Mouse (Mus musculus) stomach, embryonic 16.5 days (tissue): Measurements from ENCODE around the gene Ccnk. TPM values are rescaled to one million over a fixed set of nuclear protein-coding genes. Genes with fewer than 3 reads are reported as not detected.
A peak's percentile ranks its signal among the peaks of the same experiment; 100 is the strongest.

Source experiments
- ATAC-seq: fragments of 200-750 bp; cut with Nextera tagmentation; 2 replicates; pipeline ENCODE4 v1.8.0; 2017; ENCODE audit warnings: moderate number of reproducible peaks, moderate TSS enrichment; ENCODE audit not compliant: insufficient read depth, low FRiP score
- H3K27ac ChIP-seq: fragments of 300-500 bp; sonication (generic); 2 replicates; pipeline ENCODE4 v1.5.1; 2014; ENCODE audit warnings: low read length
- H3K27me3 ChIP-seq: fragments of 300-500 bp; sonication (generic); 2 replicates; pipeline ENCODE4 v1.6.1; 2014; ENCODE audit warnings: low read length, control low read depth, mixed read lengths; ENCODE audit not compliant: control insufficient read depth, insufficient read depth
- H3K36me3 ChIP-seq: fragments of 300-500 bp; sonication (generic); 2 replicates; pipeline ENCODE4 v1.6.1; 2014; ENCODE audit warnings: low read length; ENCODE audit not compliant: control insufficient read depth, insufficient read depth
- H3K4me1 ChIP-seq: fragments of 300-500 bp; sonication (generic); 2 replicates; pipeline ENCODE4 v1.6.1; 2014; ENCODE audit warnings: low read length, control low read depth, mixed read lengths; ENCODE audit not compliant: control insufficient read depth, insufficient read depth
- H3K4me2 ChIP-seq: fragments of 300-500 bp; sonication (generic); 2 replicates; pipeline ENCODE4 v1.6.1; 2014; ENCODE audit warnings: low read depth, low read length, mixed read lengths
- H3K4me3 ChIP-seq: fragments of 300-500 bp; sonication (generic); replicated peaks from 2 replicates; pipeline ENCODE4 v1.5.1; 2014; ENCODE audit warnings: mild to moderate bottlenecking, low read length
- H3K9ac ChIP-seq: fragments of 300-500 bp; sonication (generic); 2 replicates; pipeline ENCODE4 v1.6.1; 2014; ENCODE audit warnings: low read length
- H3K9me3 ChIP-seq: fragments of 300-500 bp; sonication (generic); replicated peaks from 2 replicates; pipeline ENCODE4 v1.6.1; 2016; ENCODE audit warnings: low read length, control low read depth; ENCODE audit not compliant: control insufficient read depth
- WGBS: fragments of 180-500 bp; shearing (Covaris S2); extraction: QIAGEN DNeasy Blood & Tissue Kit; methylation state at CpG from one replicate; pipeline ENCODE4 v1.1.7; 2014; 5-methylcytosine and 5-hydroxymethylcytosine counted together
- polyA plus RNA-seq: library from polyadenylated mRNA; unstranded; fragments of >200 nt; fragmentation: Nextera tagmentation; extraction: Ambion mirVana; gene quantifications from 2 replicates; pipeline ENCODE4 v1.2.1, GENCODE M21; 2015

Gene Ccnk
- polyA plus RNA-seq, 1 experiment from 2014 or later = 2.5 TPM

- WGBS = 73% methylated on average over 17 of the region's 18 CpGs
- H3K9ac ChIP-seq = no peak overlapping the region
- no peak overlapping the region for H3K4me3 ChIP-seq
- no peaks in the 10 kb centered on the region for H3K9me3 ChIP-seq
- H3K4me2 ChIP-seq = no peak overlapping the region
- no peaks in the 10 kb centered on the region for H3K36me3 ChIP-seq
- H3K27me3 ChIP-seq = no peaks in the 10 kb centered on the region
- H3K27ac ChIP-seq = peak overlapping the region; percentile 19; the same call in 1 of the 2 replicates
- ATAC-seq = no peak
- peaks cover 44% of the 10 kb centered on the region for H3K4me1 ChIP-seq
Measured at GRCm38 (mm10) chr12:108235976-108236555, 56.7 kb downstream of the Ccnk start.

GRCm38 (mm10) chr12:108237300-108238006 lies 58.1 kb downstream of the Ccnk start:
- H3K27me3 ChIP-seq = no peaks in the 10 kb centered on the region
- ATAC-seq = no peak
- H3K4me2 ChIP-seq = no peak overlapping the region
- WGBS = 63% methylated on average over 6 of the region's 6 CpGs
- H3K36me3 ChIP-seq = no peaks in the 10 kb centered on the region
- H3K4me3 ChIP-seq = no peak overlapping the region
- H3K27ac ChIP-seq = no peak overlapping the region
- peak overlapping the region; percentile 2; the same call in 1 of the 2 replicates for H3K9ac ChIP-seq
- H3K4me1 ChIP-seq = peaks cover 45% of the 10 kb centered on the region
- no peaks in the 10 kb centered on the region for H3K9me3 ChIP-seq

GRCm38 (mm10) chr12:108238395-108239035 lies 59.1 kb downstream of the Ccnk start:
- H3K9ac ChIP-seq = 0 out of 2 replicates have a peak overlapping the region, but pooled peaks have one; percentile 16
- H3K27ac ChIP-seq = no peak overlapping the region
- WGBS = 78% methylated on average over 17 of the region's 17 CpGs
- H3K27me3 ChIP-seq = no peaks in the 10 kb centered on the region
- H3K9me3 ChIP-seq = no peaks in the 10 kb centered on the region
- ATAC-seq = no peak
- no peak overlapping the region for H3K4me2 ChIP-seq
- no peaks in the 10 kb centered on the region for H3K36me3 ChIP-seq
- no peak overlapping the region for H3K4me3 ChIP-seq
- H3K4me1 ChIP-seq = peaks cover 45% of the 10 kb centered on the region

GRCm38 (mm10) chr12:108239441-108239840 lies 60.1 kb downstream of the Ccnk start:
- Histone ChIP-seq H3K9me3 (no peaks in the 10 kb centered on the region), H3K9ac (peak overlapping the region; percentile 11; the same call in 1 of the 2 replicates), H3K27me3 (no peaks in the 10 kb centered on the region), H3K4me2 (no peak overlapping the region), H3K27ac (no peak overlapping the region), H3K4me3 (no peak overlapping the region), H3K36me3 (no peaks in the 10 kb centered on the region), H3K4me1 (peaks cover 45% of the 10 kb centered on the region)
- ATAC-seq = no peak; the same call in 1 of the 2 replicates
- 52% methylated on average over 5 of the region's 5 CpGs for WGBS

GRCm38 (mm10) chr12:108240401-108240890 lies 61.1 kb downstream of the Ccnk start:
- no peaks in the 10 kb centered on the region for H3K9me3 ChIP-seq
- no peak overlapping the region for H3K4me3 ChIP-seq
- no peak overlapping the region for H3K9ac ChIP-seq
- peaks cover 48% of the 10 kb centered on the region for H3K4me1 ChIP-seq
- H3K27ac ChIP-seq = no peak overlapping the region
- H3K36me3 ChIP-seq = no peaks in the 10 kb centered on the region
- H3K27me3 ChIP-seq = no peaks in the 10 kb centered on the region
- no peak overlapping the region for H3K4me2 ChIP-seq
- ATAC-seq = no peak
- 71% methylated on average over 13 of the region's 13 CpGs for WGBS

GRCm38 (mm10) chr12:108240953-108241588 lies 61.7 kb downstream of the Ccnk start:
- Histone ChIP-seq H3K27me3 (no peaks in the 10 kb centered on the region), H3K4me3 (no peak overlapping the region), H3K36me3 (no peaks in the 10 kb centered on the region), H3K9me3 (no peaks in the 10 kb centered on the region), H3K9ac (no peak overlapping the region), H3K4me1 (peaks cover 51% of the 10 kb centered on the region), H3K27ac (no peak overlapping the region), H3K4me2 (no peak overlapping the region)
- ATAC-seq = no peak
- 35% methylated on average over 21 of the region's 21 CpGs for WGBS

- WGBS = 62% methylated on average over 6 of the region's 6 CpGs
- no peak overlapping the region for H3K4me2 ChIP-seq
- no peak overlapping the region for H3K4me3 ChIP-seq
- no peaks in the 10 kb centered on the region for H3K36me3 ChIP-seq
- no peaks in the 10 kb centered on the region for H3K9me3 ChIP-seq
- H3K4me1 ChIP-seq = peaks cover 53% of the 10 kb centered on the region
- H3K27me3 ChIP-seq = no peaks in the 10 kb centered on the region
- no peak overlapping the region for H3K9ac ChIP-seq
- ATAC-seq = no peak
- H3K27ac ChIP-seq = no peak overlapping the region
Measured at GRCm38 (mm10) chr12:108241626-108242025, 62.2 kb downstream of the Ccnk start.

- Histone ChIP-seq H3K27me3 (no peaks in the 10 kb centered on the region), H3K4me1 (peaks cover 56% of the 10 kb centered on the region), H3K4me2 (no peak overlapping the region), H3K9me3 (no peaks in the 10 kb centered on the region), H3K4me3 (no peak overlapping the region), H3K36me3 (no peaks in the 10 kb centered on the region), H3K27ac (no peak overlapping the region), H3K9ac (no peak overlapping the region)
- ATAC-seq = no peak
- WGBS = 91% methylated on average over 19 of the region's 20 CpGs
Measured at GRCm38 (mm10) chr12:108242243-108242745, 62.9 kb downstream of the Ccnk start.
